Mouse (Mus musculus) kidney, adult 2 months (tissue): Measurements from ENCODE around the gene Gm11232.

Experiments used
- CTCF ChIP-seq: fragments of 200-500 bp; conservative IDR thresholded peaks from 2 replicates; pipeline ENCODE4 v1.5.1; 2011; ENCODE audit warnings: low read depth, mild to moderate bottlenecking, control low read depth, low read length, moderate library complexity, mixed read lengths; ENCODE audit not compliant: insufficient read depth, insufficient read length
- POLR2A ChIP-seq: fragments of 200-500 bp; IDR thresholded peaks from one replicate; pipeline ENCODE4 v1.6.1; 2011; ENCODE audit warnings: low read depth, low read length, control low read depth

DNA sequence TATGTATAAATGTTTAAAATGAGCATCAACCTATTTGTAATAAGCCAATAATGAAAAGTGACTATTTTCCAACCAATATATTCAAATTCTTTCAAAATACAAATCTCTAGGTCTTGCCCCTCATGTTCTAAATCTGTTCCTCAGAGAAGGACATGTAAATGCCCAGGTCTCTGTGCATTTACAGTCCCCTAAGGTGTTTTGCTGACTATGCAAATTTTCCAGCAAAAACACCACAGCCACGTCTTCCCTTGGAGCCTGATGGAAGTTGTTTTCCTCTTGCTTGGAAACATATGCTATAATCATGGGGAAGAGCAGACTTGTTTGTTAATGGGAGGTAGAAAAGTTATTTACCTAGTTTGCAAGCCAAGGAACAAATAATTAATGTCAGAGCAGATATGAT, 12.0 kb downstream of the Gm11232 start:
- TF ChIP-seq CTCF (no peak), POLR2A (no peak)
